Comparison of ENCODE assay signal across 34 mouse cellular contexts in the genomic region with DNA sequence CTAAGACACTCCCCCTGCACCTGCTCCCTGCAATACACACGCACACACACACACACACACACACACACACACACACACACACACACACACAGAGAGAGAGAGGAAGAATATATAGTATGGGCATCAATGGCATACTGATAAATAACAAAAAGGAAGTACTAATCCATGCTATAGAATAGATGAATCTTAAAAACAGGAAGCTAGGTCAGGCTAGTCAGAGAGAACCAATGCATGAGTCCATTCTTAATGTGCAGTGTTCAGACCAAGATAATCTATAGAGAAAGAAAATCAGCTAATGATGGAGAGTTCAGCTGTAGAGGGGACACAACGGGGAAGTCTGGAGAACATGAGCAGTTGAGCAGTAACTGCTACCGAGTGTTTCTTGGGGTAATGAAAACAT. TPM values are rescaled to one million over a fixed set of nuclear protein-coding genes. Genes with fewer than 3 reads are reported as not detected.
A peak's percentile ranks its signal among the peaks of the same experiment; 100 is the strongest.
DNase-seq lines count a peak whose midpoint lies in the region; ATAC-seq and TF ChIP-seq lines count a peak whose summit lies in the region.
"Had no signal": no experiment of that assay in that cellular context is flagged by ENCODE, and none has a peak within 500 bp of the region (broad histone marks: within the 10 kb centered on the region; RNA-seq: fewer than 3 reads in every experiment).

No protein-coding gene starts in this region.

- peaks cover 8 to 21% of the 10 kb centered on the region in 2 experiments for H3K4me1 ChIP-seq in MEL (ENCODE audit: control insufficient read depth in 1 of 2, insufficient read depth in 2 of 2, low read length in 2 of 2)
- no peaks in the 10 kb centered on the region for H3K4me1 ChIP-seq in heart, embryonic 11.5 days (ENCODE audit: control insufficient read depth, insufficient read depth, low read length)
- no peaks in the 10 kb centered on the region for H3K4me1 ChIP-seq in cerebellum, adult 2 months (ENCODE audit: control insufficient read depth, insufficient read depth, low read length)
- H3K4me1 ChIP-seq: embryonic facial prominence, embryonic 10.5 days; embryonic facial prominence, embryonic 13.5 days; forebrain, embryonic 12.5 days; forebrain, embryonic 15.5 days; heart, embryonic 13.5 days had no signal

- TF ChIP-seq CTCF in MEL (IDR thresholded peaks at IDR 0.05 in 2 of 3, conservative IDR thresholded peaks at IDR 0.05 in 1 of 3; ENCODE audit: control insufficient read depth in 1 of 3, insufficient read depth in 1 of 3, low read depth in 2 of 3, low read length in 3 of 3, poor library complexity in 1 of 3, severe bottlenecking in 1 of 3): no peak
- no peak for TF ChIP-seq CTCF in cerebellum, adult 2 months (IDR thresholded peaks at IDR 0.05; ENCODE audit: borderline replicate concordance, insufficient read depth, low read depth, low read length)

- no peak overlapping the region for H3K9ac ChIP-seq in MEL (ENCODE audit: control insufficient read depth, low read depth, low read length, poor library complexity, severe bottlenecking)
- no peak overlapping the region for H3K9ac ChIP-seq in heart, embryonic 11.5 days (ENCODE audit: low read depth, low read length)
- H3K9ac ChIP-seq: embryonic facial prominence, embryonic 13.5 days; forebrain, embryonic 12.5 days; forebrain, embryonic 15.5 days; heart, embryonic 13.5 days; hindbrain, embryonic 14.5 days had no signal

- H3K9me3 ChIP-seq in MEL (replicated peaks; ENCODE audit: insufficient read depth, low read length): no peaks in the 10 kb centered on the region
- H3K9me3 ChIP-seq in heart, embryonic 11.5 days (replicated peaks; ENCODE audit: control insufficient read depth, low read length): no peaks in the 10 kb centered on the region
- H3K9me3 ChIP-seq: embryonic facial prominence, embryonic 10.5 days; embryonic facial prominence, embryonic 13.5 days; forebrain, embryonic 12.5 days; forebrain, embryonic 15.5 days; heart, embryonic 13.5 days had no signal

- peak; percentile 62 for ATAC-seq in granulocyte monocyte progenitor cell, adult 5-6 weeks (replicated peaks; ENCODE audit: poor library complexity, severe bottlenecking)
- peak; percentile 28; the same call in 1 of the 2 replicates for ATAC-seq in neutrophil, adult 5-6 weeks (ENCODE audit: extremely low read depth, insufficient number of reproducible peaks, low FRiP score, poor library complexity, severe bottlenecking)
- no peak for ATAC-seq in heart, embryonic 11.5 days (replicated peaks; ENCODE audit: insufficient number of reproducible peaks, low FRiP score, low TSS enrichment)
- ATAC-seq: forebrain, embryonic 15.5 days; hindbrain, postnatal 0 days; inflammation-experienced regulatory T-cells, adult 6 months; intestine, embryonic 16.5 days; Patski had no signal

- peaks cover 0 to 21% of the 10 kb centered on the region in 2 experiments; a peak in 2 of 4 replicates for H3K36me3 ChIP-seq in MEL (ENCODE audit: control insufficient read depth in 1 of 2, insufficient read depth in 2 of 2, low read length in 2 of 2)
- no peaks in the 10 kb centered on the region for H3K36me3 ChIP-seq in heart, embryonic 11.5 days (ENCODE audit: control insufficient read depth, insufficient read depth, low read length)
- H3K36me3 ChIP-seq: embryonic facial prominence, embryonic 10.5 days; embryonic facial prominence, embryonic 13.5 days; forebrain, embryonic 12.5 days; forebrain, embryonic 15.5 days; heart, embryonic 13.5 days had no signal

- H3K4me2 ChIP-seq in heart, embryonic 11.5 days: no peak overlapping the region
- H3K4me2 ChIP-seq: embryonic facial prominence, embryonic 13.5 days; forebrain, embryonic 12.5 days; forebrain, embryonic 15.5 days; heart, embryonic 13.5 days; hindbrain, embryonic 14.5 days had no signal

- peak; percentile 41 to 65; a peak in 2 of 4 replicates for TF ChIP-seq EP300 in MEL (IDR thresholded peaks at IDR 0.05; ENCODE audit: low read depth in 1 of 2, low read length in 2 of 2)

- DNase-seq in MEL (ENCODE audit: low read depth, low spot score): peak; percentile 63
- DNase-seq in natural killer cell, adult 2 months (ENCODE audit: low spot score in 2 of 2): no peak
- no peak for DNase-seq in cerebellum, adult 2 months
- DNase-seq: adrenal gland, postnatal 10 days; adrenal gland, postnatal 36 days; B cell, adult 2 months; cerebellum, adult 18-20 months; cerebellum, adult 9-11 months; cerebellum, postnatal 25 days; embryo, embryonic 11 days; gastrocnemius, postnatal 10 days; gastrocnemius, postnatal 36 days; heart, adult 11 months; heart, postnatal 14 days; heart, postnatal 4 days had no signal

- no peaks in the 10 kb centered on the region for H3K79me2 ChIP-seq in MEL (ENCODE audit: control insufficient read depth, insufficient read depth, low read length, poor library complexity)

- TF ChIP-seq POLR2A in MEL (IDR thresholded peaks at IDR 0.05; ENCODE audit: control insufficient read depth in 1 of 2, insufficient read depth in 1 of 2, low read depth in 1 of 2, low read length in 2 of 2, poor library complexity in 1 of 2): no peak
- no peak for TF ChIP-seq POLR2A in cerebellum, adult 2 months (IDR thresholded peaks at IDR 0.05; ENCODE audit: borderline replicate concordance, insufficient read depth, low read length)

- H3K27ac ChIP-seq in MEL (ENCODE audit: control insufficient read depth, low read depth, low read length): no peak overlapping the region
- no peak overlapping the region for H3K27ac ChIP-seq in heart, embryonic 11.5 days (ENCODE audit: low read depth, low read length)
- H3K27ac ChIP-seq in cerebellum, adult 2 months (ENCODE audit: insufficient read depth, low read length): no peak overlapping the region
- H3K27ac ChIP-seq: embryonic facial prominence, embryonic 10.5 days; embryonic facial prominence, embryonic 13.5 days; forebrain, embryonic 12.5 days; forebrain, embryonic 15.5 days; heart, embryonic 13.5 days; hindbrain, embryonic 14.5 days; hindbrain, postnatal 0 days had no signal

- no peak for TF ChIP-seq RAD21 in MEL (IDR thresholded peaks at IDR 0.05; ENCODE audit: low read depth, low read length)

- H3K4me3 ChIP-seq in MEL (ENCODE audit: control insufficient read depth in 1 of 2, insufficient read depth in 1 of 2, low read depth in 2 of 2, low read length in 2 of 2): no peak overlapping the region
- no peak overlapping the region for H3K4me3 ChIP-seq in heart, embryonic 11.5 days (ENCODE audit: low read depth, low read length)
- no peak overlapping the region for H3K4me3 ChIP-seq in cerebellum, adult 2 months (replicated peaks; ENCODE audit: insufficient read depth, low read depth, low read length)
- H3K4me3 ChIP-seq: embryonic facial prominence, embryonic 10.5 days; embryonic facial prominence, embryonic 13.5 days; erythroblast, embryonic 14.5 days; forebrain, embryonic 12.5 days; forebrain, embryonic 15.5 days; heart, embryonic 13.5 days had no signal

- WGBS in heart, embryonic 11.5 days (ENCODE audit: insufficient replicate concordance): 78% methylated on average over 3 of the region's 3 CpGs
- 75% methylated on average over 3 of the region's 3 CpGs for WGBS in cerebellum, adult 2 months

- H3K27me3 ChIP-seq in MEL (ENCODE audit: control insufficient read depth in 1 of 2, insufficient read depth in 2 of 2, low read length in 2 of 2): no peaks in the 10 kb centered on the region
- no peaks in the 10 kb centered on the region for H3K27me3 ChIP-seq in heart, embryonic 11.5 days (ENCODE audit: control insufficient read depth, insufficient read depth, low read length)
- no peaks in the 10 kb centered on the region for H3K27me3 ChIP-seq in cerebellum, adult 2 months (ENCODE audit: control insufficient read depth, insufficient read depth, low read length)
- H3K27me3 ChIP-seq: CH12.LX; embryonic facial prominence, embryonic 13.5 days; forebrain, embryonic 12.5 days; forebrain, embryonic 15.5 days; heart, embryonic 13.5 days had no signal

TF ChIP-seq in MEL, 35 proteins besides CTCF, POLR2A, EP300 and RAD21 (continues in another document):
- TF ChIP-seq MYC (IDR thresholded peaks at IDR 0.05; ENCODE audit: low read depth, low read length) (no peak), ZC3H11A (IDR thresholded peaks at IDR 0.05; ENCODE audit: low read depth, low read length) (no peak), TCF12 (IDR thresholded peaks at IDR 0.05; ENCODE audit: low read depth, low read length) (peak; percentile 30; the same call in 1 of the 2 replicates), MXI1 (IDR thresholded peaks at IDR 0.05; ENCODE audit: low read depth, low read length) (no peak), GATA1 (IDR thresholded peaks at IDR 0.05; ENCODE audit: low read depth, low read length) (peak; percentile 61), RCOR1 (IDR thresholded peaks at IDR 0.05; ENCODE audit: low read depth, low read length) (peak; percentile 41; the same call in 1 of the 2 replicates)

RNA-seq across cellular contexts. Expression of gene Il5ra, which starts 9.5 kb away (rescaled TPM):
- not detected in 2 replicates for total RNA-seq in MEL (2012; rRNA removed)
- polyA plus RNA-seq in MEL (2012; ENCODE audit: insufficient read depth in 1 of 2, insufficient read length in 2 of 2, low read depth in 1 of 2, low replicate concordance in 2 of 2, missing spikeins in 1 of 2): under 1 TPM in 1 of 2 experiments, not detected in 1; 0.10 TPM
- total RNA-seq in granulocyte monocyte progenitor cell, adult 5-6 weeks (2014; fragmentation: Nextera tagmentation): not detected in 2 replicates
- total RNA-seq in granulocyte monocyte progenitor cell, adult 5-6 weeks (2017): 0.15 and 1.4 TPM in 2 replicates
- total RNA-seq in neutrophil, adult 5-6 weeks (2017): 25.5 and 30.4 TPM in 2 replicates
- polyA plus RNA-seq in heart, embryonic 11.5 days (2014; fragmentation: Nextera tagmentation; extraction: Ambion mirVana): not detected in 2 replicates
- polyA plus RNA-seq in cerebellum, adult 2 months (2012; rRNA removed): not detected in 2 replicates
- total RNA-seq: adrenal gland, adult 18-20 months; adrenal gland, postnatal 36 days; gastrocnemius, adult 18-20 months; gastrocnemius, postnatal 10 days; gastrocnemius, postnatal 36 days; heart, postnatal 14 days; hindbrain, postnatal 0 days had no signal
- polyA plus RNA-seq: cortical plate, adult 2 months; embryonic facial prominence, embryonic 10.5 days; embryonic facial prominence, embryonic 13.5 days; erythroblast, embryonic 14.5 days; forebrain, embryonic 12.5 days; heart, embryonic 13.5 days; hindbrain, embryonic 11.5 days; hindbrain, embryonic 14.5 days; hindbrain, postnatal 0 days; intestine, embryonic 16.5 days had no signal

RNA-seq across cellular contexts. Expression of gene Trnt1, which starts 10.6 kb away (rescaled TPM):
- 107 and 131 TPM in 2 replicates for total RNA-seq in MEL (2012; rRNA removed)
- 10 to 100 TPM; 63.9 to 87.1 TPM for polyA plus RNA-seq in MEL (2012; ENCODE audit: insufficient read depth in 1 of 2, insufficient read length in 2 of 2, low read depth in 1 of 2, low replicate concordance in 2 of 2, missing spikeins in 1 of 2)
- 41.2 and 45.9 TPM in 2 replicates for total RNA-seq in granulocyte monocyte progenitor cell, adult 5-6 weeks (2014; fragmentation: Nextera tagmentation)
- total RNA-seq in granulocyte monocyte progenitor cell, adult 5-6 weeks (2017): 103 and 109 TPM in 2 replicates
- total RNA-seq in neutrophil, adult 5-6 weeks (2017): 93.4 and 106 TPM in 2 replicates
- polyA plus RNA-seq in heart, embryonic 11.5 days (2014; fragmentation: Nextera tagmentation; extraction: Ambion mirVana): 51.4 and 52.4 TPM in 2 replicates
- 32.2 and 34.9 TPM in 2 replicates for polyA plus RNA-seq in cerebellum, adult 2 months (2012; rRNA removed)

RNA-seq across cellular contexts. Expression of gene Crbn, which starts 41.6 kb away (rescaled TPM):
- total RNA-seq in MEL (2012; rRNA removed): 19.9 and 21.0 TPM in 2 replicates
- 10 to 100 TPM in 1 of 2 experiments, not detected in 1; 17.0 TPM for polyA plus RNA-seq in MEL (2012; ENCODE audit: insufficient read depth in 1 of 2, insufficient read length in 2 of 2, low read depth in 1 of 2, low replicate concordance in 2 of 2, missing spikeins in 1 of 2)
- 17.0 and 24.8 TPM in 2 replicates for total RNA-seq in granulocyte monocyte progenitor cell, adult 5-6 weeks (2014; fragmentation: Nextera tagmentation)
- 42.7 and 42.8 TPM in 2 replicates for total RNA-seq in granulocyte monocyte progenitor cell, adult 5-6 weeks (2017)
- total RNA-seq in neutrophil, adult 5-6 weeks (2017): 83.9 and 84.3 TPM in 2 replicates
- polyA plus RNA-seq in heart, embryonic 11.5 days (2014; fragmentation: Nextera tagmentation; extraction: Ambion mirVana): 31.1 and 38.4 TPM in 2 replicates
- 57.2 and 57.3 TPM in 2 replicates for polyA plus RNA-seq in cerebellum, adult 2 months (2012; rRNA removed)

Comparison
In these comparisons a context has a peak if more than half of its experiments do, and no peak if none do; other contexts are left out.
1. RNA of gene Il5ra, which starts 9.5 kb away (total RNA-seq): 25.5 to 30.4 TPM in neutrophil, adult 5-6 weeks; 0.15 to 1.4 TPM in granulocyte monocyte progenitor cell, adult 5-6 weeks and not detected in MEL; every median in the first group is over 10 times any median in the second.